Mouse (Mus musculus) megakaryocyte, adult 5-6 weeks (primary cell): ENCODE data around the gene Bbc3. TPM values are rescaled to one million over a fixed set of nuclear protein-coding genes. Genes with fewer than 3 reads are reported as not detected.
"Not testable (repeated sequence)": the region's sequence is repeated elsewhere in the genome, so short reads cannot be mapped to it uniquely, and the experiment has no call there.

ENCODE experiments used
- ATAC-seq: 2 replicates; pipeline ENCODE4 v1.8.0; 2016; ENCODE audit warnings: mild to moderate bottlenecking, inconsistent platforms; ENCODE audit not compliant: poor library complexity, severe bottlenecking
- total RNA-seq, 2 experiments: library from RNA; stranded (forward) in 1 of 2; stranded (reverse) in 1 of 2; fragments of 153-499, 151-499 nt in 1 of 2; fragments of 221-1000, 200-1000 nt in 1 of 2; gene quantifications; 2 replicates each; pipeline versions ENCODE4 v1.2.3 to v1.2.4; 2015 to 2017

Bbc3 gene
- total RNA-seq, 2 experiments from 2014 or later, result 1.1 to 3.3 TPM

GRCm38 (mm10) chr7:16287791-16288190, 20.4 kb upstream of the Bbc3 start:
- no peak for ATAC-seq

- peak; percentile 16; the same call in 1 of the 2 replicates for ATAC-seq
Measured at GRCm38 (mm10) chr7:16294346-16294745, 13.8 kb upstream of the Bbc3 start.

- ATAC-seq, result peak; percentile 76
Measured at GRCm38 (mm10) chr7:16294837-16295236, 13.4 kb upstream of the Bbc3 start.

GRCm38 (mm10) chr7:16295321-16295900, 12.8 kb upstream of the Bbc3 start:
- ATAC-seq, result peak; percentile 67

- ATAC-seq, result no peak
Measured at GRCm38 (mm10) chr7:16296146-16296545, 12.0 kb upstream of the Bbc3 start.

GRCm38 (mm10) chr7:16296766-16297390, 11.3 kb upstream of the Bbc3 start:
- peak; percentile 68 for ATAC-seq

- no peak for ATAC-seq
Measured at GRCm38 (mm10) chr7:16297616-16298015, 10.6 kb upstream of the Bbc3 start.

GRCm38 (mm10) chr7:16298927-16299326, 9.3 kb upstream of the Bbc3 start:
- no peak for ATAC-seq

GRCm38 (mm10) chr7:16299419-16300035, 8.7 kb upstream of the Bbc3 start:
- ATAC-seq, result peak; percentile 31

- ATAC-seq, result not testable (repeated sequence)
Measured at GRCm38 (mm10) chr7:16307141-16307540, 1.1 kb upstream of the Bbc3 start.

GRCm38 (mm10) chr7:16308555-16309317, 543 bp downstream of the Bbc3 start:
- peak; percentile 10; the same call in 1 of the 2 replicates for ATAC-seq

- peak; percentile 20 for ATAC-seq
Measured at GRCm38 (mm10) chr7:16309318-16310019, 1.3 kb downstream of the Bbc3 start.

GRCm38 (mm10) chr7:16310020-16310520, 1.9 kb downstream of the Bbc3 start:
- ATAC-seq, result peak; percentile 36

GRCm38 (mm10) chr7:16310521-16311452, 2.6 kb downstream of the Bbc3 start:
- no peak for ATAC-seq

- ATAC-seq, result no peak
Measured at GRCm38 (mm10) chr7:16311453-16312004, 3.3 kb downstream of the Bbc3 start.

- no peak for ATAC-seq
Measured at GRCm38 (mm10) chr7:16312011-16312671, 3.9 kb downstream of the Bbc3 start.

GRCm38 (mm10) chr7:16312672-16313311, 4.6 kb downstream of the Bbc3 start:
- ATAC-seq, result peak; percentile 65
